Mouse (Mus musculus): ENCODE results near the gene Recql.

- TF ChIP-seq CTCF (IDR thresholded peaks at IDR 0.05; ENCODE audit: extremely low read depth, insufficient read depth, insufficient read length, insufficient replicate concordance) = no peak
- TF ChIP-seq POLR2A (IDR thresholded peaks at IDR 0.05; ENCODE audit: low read depth, low read length) = no peak
Observed at GRCm38 (mm10) chr6:142378576-142379330, 8.1 kb downstream of the Recql start.

Measured in spleen, adult 2 months (tissue).